Mouse (Mus musculus): ENCODE data around the gene Insrr. TPM values are rescaled to one million over a fixed set of nuclear protein-coding genes. Genes with fewer than 3 reads are reported as not detected.

The Insrr gene
- total RNA-seq (2014; rRNA removed; ENCODE audit: low replicate concordance) (not detected in 2 replicates), polyA plus RNA-seq (2015; fragmentation: Nextera tagmentation; extraction: Ambion mirVana) (not detected in 2 replicates)

DNA sequence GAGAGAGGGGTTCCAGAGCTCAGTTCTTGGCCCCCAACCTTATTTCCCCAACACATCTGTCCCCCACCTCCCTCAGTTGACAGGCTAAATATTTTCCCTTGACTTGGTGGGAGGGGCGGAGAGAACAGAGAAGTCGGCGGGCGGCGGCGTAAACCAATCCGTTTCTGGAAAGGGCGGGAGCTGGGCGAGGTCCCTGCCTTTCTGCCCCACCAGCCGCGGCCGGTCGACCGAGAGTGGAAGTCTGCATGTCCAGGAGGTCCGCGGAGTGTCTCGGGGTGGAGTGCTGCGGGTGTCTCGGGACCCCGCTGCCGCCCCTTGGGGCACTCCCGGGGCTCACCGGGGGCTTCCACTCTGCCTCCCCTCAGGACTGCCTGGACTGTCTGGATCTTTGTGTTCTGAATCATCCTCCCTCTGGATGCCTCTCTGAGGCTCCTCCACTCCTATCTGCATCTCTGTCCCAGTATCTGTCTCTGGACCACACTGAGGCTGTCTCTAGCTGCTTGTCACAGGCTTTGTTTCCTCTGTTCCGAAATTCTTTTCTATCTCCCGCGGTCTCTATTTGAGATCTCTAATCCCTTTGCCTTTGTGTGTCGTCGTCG is at the start of gene Insrr:
TSS of gene Insrr (plus strand) at position 216 of the 599 bp plus-strand sequence.
- Histone ChIP-seq H3K36me3 (replicated peaks; ENCODE audit: control insufficient read depth, insufficient read depth, low read length) (no peaks in the 10 kb centered on the region), H3K9ac (replicated peaks; ENCODE audit: low read depth, low read length) (no peak within 1 kb of the TSS), H3K9me3 (replicated peaks; ENCODE audit: control insufficient read depth, low read length) (no peaks in the 10 kb centered on the region), H3K4me1 (ENCODE audit: control insufficient read depth, insufficient read depth) (no peaks in the 10 kb centered on the region; the same call in 1 of the 2 replicates), H3K4me3 (ENCODE audit: low read depth, low read length) (peak within 1 kb of the TSS; percentile 26), H3K27ac (ENCODE audit: low read depth) (no peak within 1 kb of the TSS), H3K27me3 (ENCODE audit: control insufficient read depth, insufficient read depth, low read length) (peaks cover 100% of the 10 kb centered on the region), H3K4me2 (ENCODE audit: low read depth, low read length) (peak within 1 kb of the TSS; percentile 50)
- ATAC-seq (ENCODE audit: insufficient read depth, low read depth) (no peak; the same call in 1 of the 2 replicates), DNase-seq (ENCODE audit: low spot score) (no peak)
- WGBS: under 1% methylated on average over 27 of the region's 29 CpGs
- TF ChIP-seq EP300 (IDR thresholded peaks at IDR 0.05; ENCODE audit: low read depth) (no peak), CTCF (IDR thresholded peaks at IDR 0.05; ENCODE audit: low read depth) (no peak)

DNA sequence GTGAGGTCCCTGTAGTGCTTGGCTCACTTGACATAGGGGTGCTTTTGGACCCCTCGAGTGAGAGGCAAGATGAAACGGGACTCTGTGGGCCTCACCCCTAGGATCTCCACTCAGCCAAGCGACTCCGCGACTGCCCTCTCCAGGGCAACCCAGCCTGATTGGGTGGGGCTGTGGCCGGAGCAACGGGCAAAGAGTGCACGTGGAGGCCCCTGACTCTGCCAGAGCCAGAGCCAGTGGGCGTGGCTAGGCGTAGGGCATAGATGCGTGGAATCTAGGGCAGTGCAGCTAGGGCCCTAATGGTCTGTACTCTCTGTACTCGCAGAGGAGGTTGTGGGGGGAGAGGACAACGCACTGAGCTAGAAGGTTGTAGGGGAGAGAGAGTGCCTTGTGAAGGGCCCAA is 48.3 kb upstream of the Insrr start, which contains the start of gene Lrrc71:
TSS of gene Lrrc71 (minus strand) at position 195 of the 400 bp plus-strand sequence.
- H3K36me3 ChIP-seq (replicated peaks; ENCODE audit: control insufficient read depth, insufficient read depth, low read length): 0 out of 2 replicates have a peak, but pooled peaks cover 11% of the 10 kb centered on the region
- TF ChIP-seq CTCF (IDR thresholded peaks at IDR 0.05; ENCODE audit: low read depth) (no peak), EP300 (IDR thresholded peaks at IDR 0.05; ENCODE audit: low read depth) (no peak)
- no peaks in the 10 kb centered on the region for H3K4me1 ChIP-seq (ENCODE audit: control insufficient read depth, insufficient read depth)
- no peaks in the 10 kb centered on the region for H3K9me3 ChIP-seq (replicated peaks; ENCODE audit: control insufficient read depth, low read length)
- ATAC-seq (ENCODE audit: insufficient read depth, low read depth) (0 out of 2 replicates have a peak, but pooled peaks have one; percentile 27), DNase-seq (ENCODE audit: low spot score) (no peak)
- 34% methylated on average over 13 of the region's 13 CpGs for WGBS
- no peak within 1 kb of the TSS for H3K9ac ChIP-seq (replicated peaks; ENCODE audit: low read depth, low read length)
- no peak within 1 kb of the TSS for H3K4me3 ChIP-seq (ENCODE audit: low read depth, low read length)
- H3K27me3 ChIP-seq (ENCODE audit: control insufficient read depth, insufficient read depth, low read length): peaks cover 5% of the 10 kb centered on the region; the same call in 1 of the 2 replicates
- no peak within 1 kb of the TSS for H3K27ac ChIP-seq (ENCODE audit: low read depth)
- H3K4me2 ChIP-seq (ENCODE audit: low read depth, low read length): no peak within 1 kb of the TSS

DNA sequence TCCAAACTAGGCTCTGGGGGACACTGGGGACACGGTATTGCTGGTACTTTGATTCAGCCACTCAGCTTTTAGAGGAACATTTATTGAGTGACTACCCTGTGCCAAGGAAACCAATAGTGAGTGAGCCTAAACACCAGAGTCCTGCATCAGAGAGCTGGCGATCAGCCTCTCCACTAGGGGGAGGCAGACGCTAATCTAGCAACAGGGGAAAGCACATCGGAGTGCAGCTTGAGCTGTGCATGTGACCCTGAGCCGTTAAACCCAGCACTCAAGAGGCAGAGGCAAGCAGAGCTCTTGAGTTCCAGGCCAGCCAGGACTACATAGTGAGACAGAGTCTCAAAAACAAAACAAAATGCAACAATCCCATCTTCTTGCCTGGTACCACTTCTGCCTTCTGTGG is 47.7 kb upstream of the Insrr start:
- Histone ChIP-seq H3K27me3 (ENCODE audit: control insufficient read depth, insufficient read depth, low read length) (peaks cover 8% of the 10 kb centered on the region; the same call in 1 of the 2 replicates), H3K4me1 (ENCODE audit: control insufficient read depth, insufficient read depth) (no peaks in the 10 kb centered on the region), H3K36me3 (replicated peaks; ENCODE audit: control insufficient read depth, insufficient read depth, low read length) (0 out of 2 replicates have a peak, but pooled peaks cover 17% of the 10 kb centered on the region), H3K4me2 (ENCODE audit: low read depth, low read length) (no peak overlapping the region), H3K27ac (ENCODE audit: low read depth) (no peak overlapping the region), H3K4me3 (ENCODE audit: low read depth, low read length) (no peak overlapping the region), H3K9me3 (replicated peaks; ENCODE audit: control insufficient read depth, low read length) (no peaks in the 10 kb centered on the region), H3K9ac (replicated peaks; ENCODE audit: low read depth, low read length) (no peak overlapping the region)
- DNase-seq (ENCODE audit: low spot score): no peak
- TF ChIP-seq CTCF (IDR thresholded peaks at IDR 0.05; ENCODE audit: low read depth) (peak; percentile 71), EP300 (IDR thresholded peaks at IDR 0.05; ENCODE audit: low read depth) (no peak)
- 17% methylated on average over 5 of the region's 5 CpGs for WGBS
- ATAC-seq (ENCODE audit: insufficient read depth, low read depth): peak; percentile 15; the same call in 1 of the 2 replicates

DNA sequence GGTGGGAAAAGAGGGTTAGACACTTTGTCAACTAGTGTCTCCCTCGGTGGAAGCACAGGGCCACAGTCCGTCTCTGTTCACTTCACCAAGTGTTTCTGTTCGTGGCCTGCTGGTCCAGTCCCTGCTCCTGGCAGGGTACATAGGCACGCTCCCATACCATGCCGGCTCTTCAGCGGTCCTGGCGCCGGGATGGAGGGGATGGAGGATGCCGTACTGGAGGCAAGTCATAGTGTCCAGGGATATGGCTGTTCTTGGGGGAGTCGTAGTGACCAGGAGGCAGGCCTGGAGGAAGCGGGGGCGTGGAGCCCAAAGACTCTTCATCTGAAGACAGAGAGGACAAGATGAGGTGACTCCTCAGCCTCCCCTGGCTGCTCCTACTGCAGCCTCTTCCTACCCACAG is 46.8 kb upstream of the Insrr start:
- Histone ChIP-seq H3K9me3 (replicated peaks; ENCODE audit: control insufficient read depth, low read length) (no peaks in the 10 kb centered on the region), H3K27ac (ENCODE audit: low read depth) (no peak overlapping the region), H3K27me3 (ENCODE audit: control insufficient read depth, insufficient read depth, low read length) (peaks cover 8% of the 10 kb centered on the region; the same call in 1 of the 2 replicates), H3K4me2 (ENCODE audit: low read depth, low read length) (no peak overlapping the region), H3K4me3 (ENCODE audit: low read depth, low read length) (no peak overlapping the region), H3K9ac (replicated peaks; ENCODE audit: low read depth, low read length) (no peak overlapping the region), H3K36me3 (replicated peaks; ENCODE audit: control insufficient read depth, insufficient read depth, low read length) (peaks cover 24% of the 10 kb centered on the region; the same call in 1 of the 2 replicates), H3K4me1 (ENCODE audit: control insufficient read depth, insufficient read depth) (no peaks in the 10 kb centered on the region)
- ATAC-seq (ENCODE audit: insufficient read depth, low read depth) (no peak), DNase-seq (ENCODE audit: low spot score) (no peak)
- TF ChIP-seq CTCF (IDR thresholded peaks at IDR 0.05; ENCODE audit: low read depth): no peak
- TF ChIP-seq EP300 (IDR thresholded peaks at IDR 0.05; ENCODE audit: low read depth): no peak
- WGBS: 87% methylated on average over 12 of the region's 12 CpGs

DNA sequence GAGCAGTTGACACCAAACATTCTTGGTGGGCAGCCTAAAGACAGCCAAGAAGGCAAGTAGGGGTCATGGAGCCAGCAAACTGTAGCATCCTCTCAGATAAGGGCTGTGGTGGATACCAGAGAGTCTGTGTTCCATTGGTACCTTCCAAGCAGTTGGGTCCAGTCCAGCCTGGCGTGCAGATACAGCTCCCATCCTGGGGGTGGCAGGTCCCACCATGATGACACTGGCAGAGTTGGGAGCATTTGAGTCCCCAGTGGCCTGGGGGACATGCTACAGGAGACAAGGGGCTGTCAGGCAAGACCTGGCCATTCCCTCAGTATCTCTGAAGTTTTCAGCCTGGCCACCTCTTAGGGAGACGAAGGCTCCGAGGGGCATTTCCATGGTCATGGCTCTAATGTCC is 44.2 kb upstream of the Insrr start:
- Histone ChIP-seq H3K36me3 (replicated peaks; ENCODE audit: control insufficient read depth, insufficient read depth, low read length) (peaks cover 31% of the 10 kb centered on the region; the same call in 1 of the 2 replicates), H3K27me3 (ENCODE audit: control insufficient read depth, insufficient read depth, low read length) (peaks cover 19% of the 10 kb centered on the region; the same call in 1 of the 2 replicates), H3K4me1 (ENCODE audit: control insufficient read depth, insufficient read depth) (no peaks in the 10 kb centered on the region), H3K4me3 (ENCODE audit: low read depth, low read length) (no peak overlapping the region), H3K9me3 (replicated peaks; ENCODE audit: control insufficient read depth, low read length) (no peaks in the 10 kb centered on the region), H3K27ac (ENCODE audit: low read depth) (no peak overlapping the region), H3K4me2 (ENCODE audit: low read depth, low read length) (no peak overlapping the region), H3K9ac (replicated peaks; ENCODE audit: low read depth, low read length) (no peak overlapping the region)
- ATAC-seq (ENCODE audit: insufficient read depth, low read depth): no peak
- TF ChIP-seq EP300 (IDR thresholded peaks at IDR 0.05; ENCODE audit: low read depth) (no peak), CTCF (IDR thresholded peaks at IDR 0.05; ENCODE audit: low read depth) (no peak)
- 81% methylated on average over 3 of the region's 3 CpGs for WGBS
- no peak for DNase-seq (ENCODE audit: low spot score)
